Mouse (Mus musculus) ES-E14 (cell line): Measurements from ENCODE around the gene Cebpzos. TPM values are rescaled to one million over a fixed set of nuclear protein-coding genes. Genes with fewer than 3 reads are reported as not detected.
A peak's percentile ranks its signal among the peaks of the same experiment; 100 is the strongest.

Experiments
- DNase-seq: peaks from one replicate; pipeline ENCODE4 v3.0.0-alpha.2; 2013; ENCODE audit warnings: low read depth, low spot score
- H3K27ac ChIP-seq: 2 replicates; pipeline ENCODE4 v1.5.1; 2012; ENCODE audit warnings: low read depth, mild to moderate bottlenecking, low read length, moderate library complexity, mixed read lengths; ENCODE audit not compliant: poor library complexity, insufficient read depth, severe bottlenecking
- H3K36me3 ChIP-seq: 2 replicates; pipeline ENCODE4 v1.6.1; 2012; ENCODE audit warnings: mild to moderate bottlenecking, low read length, moderate library complexity, mixed read lengths; ENCODE audit not compliant: control insufficient read depth, poor library complexity, insufficient read depth, severe bottlenecking
- H3K4me1 ChIP-seq, 2 experiments: fragments of 150-350 bp in 1 of 2; sonication (generic) in 1 of 2; 2 replicates each; pipeline ENCODE4 v1.6.1; 2012; ENCODE audit warnings: low read length in 2 of 2, mild to moderate bottlenecking in 1 of 2, mixed read lengths in 1 of 2; ENCODE audit not compliant: control insufficient read depth in 2 of 2, insufficient read depth in 2 of 2, poor library complexity in 1 of 2
- H3K4me3 ChIP-seq, 2 experiments: fragments of 150-350 bp in 1 of 2; sonication (generic) in 1 of 2; 2 replicates each; pipeline ENCODE4 v1.5.1; 2012; ENCODE audit warnings: low read length in 2 of 2, low read depth in 1 of 2, mild to moderate bottlenecking in 1 of 2, mixed read lengths in 1 of 2; ENCODE audit not compliant: insufficient read depth in 1 of 2, poor library complexity in 1 of 2, severe bottlenecking in 1 of 2
- H3K9ac ChIP-seq: 2 replicates; pipeline ENCODE4 v1.6.1; 2012; ENCODE audit warnings: low read depth, mild to moderate bottlenecking, low read length, mixed read lengths; ENCODE audit not compliant: poor library complexity, insufficient read depth, severe bottlenecking
- H3K9me3 ChIP-seq: fragments of 150-350 bp; sonication (generic); 2 replicates; pipeline ENCODE4 v1.6.1; 2012; ENCODE audit warnings: low read depth, mild to moderate bottlenecking, low read length; ENCODE audit not compliant: control insufficient read depth, insufficient read depth
- CHD2 ChIP-seq: IDR thresholded peaks from 2 replicates; pipeline ENCODE4 v1.6.1; 2014; ENCODE audit warnings: mild to moderate bottlenecking, low read depth, low read length, inconsistent platforms
- HCFC1 ChIP-seq: IDR thresholded peaks from 2 replicates; pipeline ENCODE4 v1.6.1; 2012; ENCODE audit warnings: low read length, inconsistent platforms, borderline replicate concordance; ENCODE audit not compliant: insufficient read depth
- MAFK ChIP-seq: IDR thresholded peaks from 2 replicates; pipeline ENCODE4 v1.6.1; 2014; ENCODE audit warnings: mild to moderate bottlenecking, low read depth, low read length, inconsistent platforms; ENCODE audit not compliant: insufficient read depth
- ZC3H11A ChIP-seq: IDR thresholded peaks from 2 replicates; pipeline ENCODE4 v1.6.1; 2012; ENCODE audit warnings: low read depth, mild to moderate bottlenecking, inconsistent platforms, low read length, borderline replicate concordance
- ZNF384 ChIP-seq: IDR thresholded peaks from 2 replicates; pipeline ENCODE4 v1.6.1; 2012; ENCODE audit warnings: low read depth, low read length, inconsistent platforms
- in situ Hi-C, 2 experiments: fragments of 600-800 bp; cut with MboI; formaldehyde crosslinking; loops; one replicate each; pipeline ENCODE4 v1.15.1; 2025; ENCODE audit warnings: low sequenced_read_pairs in 2 of 2, inconsistent platforms in 1 of 2; ENCODE audit not compliant: unreplicated experiment in 2 of 2
- total RNA-seq: library from RNA; depleted of rRNA; stranded (reverse); fragments of 300-350 nt; gene quantifications from 2 replicates; pipeline ENCODE4 v1.2.3, GENCODE M21; 2012; rRNA removed

Cebpzos gene
- total RNA-seq: 42.5 and 48.6 TPM in 2 replicates

GRCm38 (mm10) chr17:78916369-78916813 is at the start of gene Cebpzos:
Cebpzos (plus strand) TSS chr17:78916500.
- peaks cover 3 to 4% of the 10 kb centered on the region in 2 experiments; a peak in 3 of 4 replicates for H3K4me1 ChIP-seq
- TF ChIP-seq ZC3H11A: no peak
- TF ChIP-seq CHD2: no peak
- no peak for TF ChIP-seq MAFK
- no peaks in the 10 kb centered on the region for H3K9me3 ChIP-seq
- H3K27ac ChIP-seq: peak within 1 kb of the TSS; percentile 57
- H3K4me3 ChIP-seq: peak within 1 kb of the TSS; percentile 60 to 66
- H3K9ac ChIP-seq: peak within 1 kb of the TSS; percentile 93
- H3K36me3 ChIP-seq: peaks cover 19% of the 10 kb centered on the region
- peak; percentile 93 for DNase-seq
- in situ Hi-C loops: no loop called here

- Histone ChIP-seq H3K27ac (no peak overlapping the region), H3K9ac (no peak overlapping the region), H3K4me1 (no peaks in the 10 kb centered on the region), H3K9me3 (no peaks in the 10 kb centered on the region), H3K36me3 (peaks cover 2% of the 10 kb centered on the region; the same call in 1 of the 2 replicates), H3K4me3 (no peak overlapping the region)
- in situ Hi-C loops: no loop called here
- DNase-seq: no peak
- no peak for TF ChIP-seq MAFK
- no peak for TF ChIP-seq ZNF384
- no peak for TF ChIP-seq ZC3H11A
- TF ChIP-seq CHD2: no peak
- no peak for TF ChIP-seq HCFC1
Observed at GRCm38 (mm10) chr17:78873886-78874285, 42.4 kb upstream of the Cebpzos start.

GRCm38 (mm10) chr17:78881878-78882304 is 34.4 kb upstream of the Cebpzos start:
- in situ Hi-C loops: no loop called here
- Histone ChIP-seq H3K4me1 (peaks cover 0 to 2% of the 10 kb centered on the region in 2 experiments; a peak in 1 of 4 replicates), H3K36me3 (no peaks in the 10 kb centered on the region), H3K4me3 (peak overlapping the region; percentile 67 to 95), H3K9me3 (no peaks in the 10 kb centered on the region), H3K27ac (peak overlapping the region; percentile 14; the same call in 1 of the 2 replicates), H3K9ac (peak overlapping the region; percentile 75)
- TF ChIP-seq ZNF384: no peak
- DNase-seq: no peak

- no peaks in the 10 kb centered on the region for H3K9me3 ChIP-seq
- TF ChIP-seq MAFK: no peak
- TF ChIP-seq ZNF384: no peak
- TF ChIP-seq CHD2: peak; percentile 81
- TF ChIP-seq HCFC1: 0 out of 2 replicates have a peak, but pooled peaks have one; percentile 23
- TF ChIP-seq ZC3H11A: no peak
- in situ Hi-C loops: no loop called here
- peak within 1 kb of the TSS; percentile 75 for H3K9ac ChIP-seq
- H3K4me3 ChIP-seq: peak within 1 kb of the TSS; percentile 67 to 95
- H3K4me1 ChIP-seq: peaks cover 0 to 2% of the 10 kb centered on the region in 2 experiments; a peak in 1 of 4 replicates
- H3K27ac ChIP-seq: peak within 1 kb of the TSS; percentile 14; the same call in 1 of the 2 replicates
- DNase-seq: peak; percentile 69
- H3K36me3 ChIP-seq: no peaks in the 10 kb centered on the region
Observed at GRCm38 (mm10) chr17:78882401-78883112, 33.7 kb upstream of the Cebpzos start, which contains the start of gene Eif2ak2. Eif2ak2 (minus strand) TSS chr17:78882573.
